Comparison of ENCODE assay signal across 24 mouse cellular contexts in the genomic region with DNA sequence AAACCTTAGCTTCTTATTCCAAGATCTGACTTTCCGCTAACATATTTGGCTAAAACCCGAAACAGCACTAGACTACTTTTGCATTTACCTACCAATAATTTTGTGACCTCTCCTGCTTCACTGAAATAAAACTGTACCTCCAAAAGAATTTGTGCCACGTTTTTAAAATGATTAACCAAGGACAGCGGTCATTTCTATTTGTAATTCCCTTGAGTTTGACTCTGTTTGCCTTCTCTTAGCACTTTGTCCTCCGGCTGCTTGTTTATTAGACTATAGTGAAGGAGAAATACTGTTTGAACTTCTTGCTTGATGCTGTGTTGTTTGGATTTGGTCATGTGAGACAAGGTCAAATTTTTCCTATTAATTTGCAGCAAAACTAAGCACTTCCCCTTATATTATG. TPM values are rescaled to one million over a fixed set of nuclear protein-coding genes. Genes with fewer than 3 reads are reported as not detected.
DNase-seq lines count a peak whose midpoint lies in the region; ATAC-seq and TF ChIP-seq lines count a peak whose summit lies in the region.
"Had no signal": no experiment of that assay in that cellular context is flagged by ENCODE, and none has a peak within 500 bp of the region (broad histone marks: within the 10 kb centered on the region; RNA-seq: fewer than 3 reads in every experiment).

No protein-coding gene starts in this region.

- no peaks in the 10 kb centered on the region; the same call in 1 of the 2 replicates for H3K36me3 ChIP-seq in kidney, adult 2 months (ENCODE audit: control insufficient read depth, insufficient read depth, low read length)
- no peaks in the 10 kb centered on the region for H3K36me3 ChIP-seq in kidney, embryonic 16.5 days (ENCODE audit: insufficient read depth, low read length)
- no peaks in the 10 kb centered on the region for H3K36me3 ChIP-seq in liver, embryonic 13.5 days
- no peaks in the 10 kb centered on the region for H3K36me3 ChIP-seq in liver, embryonic 11.5 days (ENCODE audit: control insufficient read depth, insufficient read depth, low read length)
- H3K36me3 ChIP-seq in liver, postnatal 0 days (replicated peaks; ENCODE audit: insufficient read depth, low read length): no peaks in the 10 kb centered on the region
- H3K36me3 ChIP-seq: forebrain, embryonic 10.5 days; heart, embryonic 10.5 days; heart, embryonic 13.5 days had no signal

- H3K4me1 ChIP-seq in kidney, adult 2 months (ENCODE audit: control insufficient read depth, insufficient read depth, low read length): peaks cover 26% of the 10 kb centered on the region
- H3K4me1 ChIP-seq in kidney, embryonic 16.5 days (ENCODE audit: insufficient read depth, low read length): no peaks in the 10 kb centered on the region
- H3K4me1 ChIP-seq in liver, embryonic 13.5 days (replicated peaks): no peaks in the 10 kb centered on the region
- H3K4me1 ChIP-seq in liver, embryonic 11.5 days (replicated peaks; ENCODE audit: control insufficient read depth, insufficient read depth, low read length): no peaks in the 10 kb centered on the region
- no peaks in the 10 kb centered on the region for H3K4me1 ChIP-seq in liver, postnatal 0 days (ENCODE audit: insufficient read depth)
- H3K4me1 ChIP-seq: forebrain, embryonic 10.5 days; forebrain, embryonic 13.5 days; heart, embryonic 10.5 days; heart, embryonic 13.5 days had no signal

- H3K4me3 ChIP-seq in kidney, adult 2 months (ENCODE audit: insufficient read depth, low read depth, low read length): no peak overlapping the region
- H3K4me3 ChIP-seq in kidney, embryonic 16.5 days (ENCODE audit: low read length): no peak overlapping the region
- no peak overlapping the region for H3K4me3 ChIP-seq in liver, embryonic 13.5 days (replicated peaks)
- no peak overlapping the region for H3K4me3 ChIP-seq in liver, embryonic 11.5 days (ENCODE audit: low read depth, low read length)
- no peak overlapping the region for H3K4me3 ChIP-seq in liver, postnatal 0 days (ENCODE audit: low read depth, low read length)
- H3K4me3 ChIP-seq: forebrain, embryonic 10.5 days; forebrain, embryonic 13.5 days; heart, adult 2 months; heart, embryonic 10.5 days; heart, embryonic 13.5 days had no signal

- no peaks in the 10 kb centered on the region for H3K27me3 ChIP-seq in kidney, adult 2 months (replicated peaks; ENCODE audit: control insufficient read depth, insufficient read depth, low read length)
- H3K27me3 ChIP-seq in kidney, embryonic 16.5 days (ENCODE audit: insufficient read depth, low read length): no peaks in the 10 kb centered on the region
- no peaks in the 10 kb centered on the region for H3K27me3 ChIP-seq in liver, embryonic 13.5 days
- no peaks in the 10 kb centered on the region for H3K27me3 ChIP-seq in liver, embryonic 11.5 days (replicated peaks; ENCODE audit: control insufficient read depth, insufficient read depth, low read length)
- no peaks in the 10 kb centered on the region for H3K27me3 ChIP-seq in liver, postnatal 0 days (ENCODE audit: insufficient read depth, low read length)
- H3K27me3 ChIP-seq: forebrain, embryonic 13.5 days; heart, embryonic 13.5 days had no signal

- ATAC-seq in kidney, embryonic 16.5 days (ENCODE audit: low FRiP score, low TSS enrichment): no peak
- ATAC-seq in liver, embryonic 13.5 days (ENCODE audit: low read depth): no peak
- no peak for ATAC-seq in liver, embryonic 11.5 days (replicated peaks; ENCODE audit: low FRiP score)
- ATAC-seq in liver, postnatal 0 days: peak; percentile 55
- ATAC-seq: forebrain, embryonic 13.5 days; forebrain, embryonic 16.5 days had no signal

- no peak overlapping the region for H3K4me2 ChIP-seq in kidney, embryonic 16.5 days (replicated peaks; ENCODE audit: low read depth, low read length)
- no peak overlapping the region for H3K4me2 ChIP-seq in liver, embryonic 13.5 days
- H3K4me2 ChIP-seq in liver, embryonic 11.5 days: no peak overlapping the region
- no peak overlapping the region for H3K4me2 ChIP-seq in liver, postnatal 0 days (ENCODE audit: low read depth, low read length)
- H3K4me2 ChIP-seq: forebrain, embryonic 13.5 days; heart, embryonic 13.5 days; hindbrain, embryonic 14.5 days had no signal

- H3K27ac ChIP-seq in kidney, adult 2 months (ENCODE audit: insufficient read depth, low read depth, low read length): peak overlapping the region; percentile 99
- no peak overlapping the region for H3K27ac ChIP-seq in kidney, embryonic 16.5 days (ENCODE audit: low read length)
- 0 out of 2 replicates have a peak overlapping the region, but pooled peaks have one; percentile 13 for H3K27ac ChIP-seq in liver, embryonic 13.5 days
- no peak overlapping the region for H3K27ac ChIP-seq in liver, embryonic 11.5 days (ENCODE audit: low read depth, low read length)
- H3K27ac ChIP-seq in liver, postnatal 0 days (ENCODE audit: low read depth): peak overlapping the region; percentile 88
- H3K27ac ChIP-seq: forebrain, embryonic 10.5 days; forebrain, embryonic 13.5 days; heart, adult 2 months; heart, embryonic 10.5 days; heart, embryonic 13.5 days; hindbrain, embryonic 14.5 days had no signal

- no peak overlapping the region for H3K9ac ChIP-seq in kidney, embryonic 16.5 days (replicated peaks; ENCODE audit: low read length)
- no peak overlapping the region for H3K9ac ChIP-seq in liver, embryonic 13.5 days
- H3K9ac ChIP-seq in liver, embryonic 11.5 days (ENCODE audit: low read depth, low read length): no peak overlapping the region
- no peak overlapping the region for H3K9ac ChIP-seq in liver, postnatal 0 days (replicated peaks)
- H3K9ac ChIP-seq: forebrain, embryonic 13.5 days; heart, embryonic 13.5 days; hindbrain, embryonic 14.5 days had no signal

- DNase-seq in kidney, adult 2 months: peak; percentile 77
- DNase-seq in liver, embryonic 13.5 days: no peak
- DNase-seq in liver, embryonic 11.5 days (ENCODE audit: low spot score): no peak
- DNase-seq in liver, postnatal 0 days: no peak
- DNase-seq in retina, postnatal 1 day: no peak
- DNase-seq: adrenal gland, postnatal 10 days; adrenal gland, postnatal 36 days; cerebellum, adult 18-20 months; cerebellum, adult 9-10 months; cerebellum, postnatal 14 days; gastrocnemius, postnatal 10 days; gastrocnemius, postnatal 36 days; heart, adult 2 months; heart, postnatal 14 days; heart, postnatal 4 days had no signal

- WGBS in kidney, adult 2 months: 49% methylated on average over 5 of the region's 5 CpGs
- WGBS in kidney, embryonic 16.5 days: 77% methylated on average over 5 of the region's 5 CpGs
- WGBS in liver, embryonic 13.5 days (ENCODE audit: insufficient replicate concordance): 59% methylated on average over 5 of the region's 5 CpGs
- 73% methylated on average over 5 of the region's 5 CpGs for WGBS in liver, embryonic 11.5 days
- WGBS in liver, postnatal 0 days (ENCODE audit: insufficient replicate concordance): 56% methylated on average over 5 of the region's 5 CpGs

- no peaks in the 10 kb centered on the region for H3K9me3 ChIP-seq in kidney, embryonic 16.5 days (ENCODE audit: low read length)
- H3K9me3 ChIP-seq in liver, embryonic 13.5 days (replicated peaks): no peaks in the 10 kb centered on the region
- no peaks in the 10 kb centered on the region for H3K9me3 ChIP-seq in liver, embryonic 11.5 days (ENCODE audit: control insufficient read depth, low read length)
- no peaks in the 10 kb centered on the region for H3K9me3 ChIP-seq in liver, postnatal 0 days (ENCODE audit: low read length)
- H3K9me3 ChIP-seq: forebrain, embryonic 10.5 days; forebrain, embryonic 13.5 days; heart, embryonic 10.5 days; heart, embryonic 13.5 days had no signal

- no peak for TF ChIP-seq CTCF in kidney, adult 2 months (conservative IDR thresholded peaks at IDR 0.05; ENCODE audit: insufficient read depth, insufficient read length, low read depth, low read length)
- no peak for TF ChIP-seq CTCF in liver, postnatal 0 days (IDR thresholded peaks at IDR 0.05; ENCODE audit: low read depth)

- peak; percentile 65; the same call in 1 of the 2 replicates for TF ChIP-seq EP300 in liver, postnatal 0 days (IDR thresholded peaks at IDR 0.05; ENCODE audit: low read depth)

- no peak for TF ChIP-seq POLR2A in kidney, adult 2 months (IDR thresholded peaks at IDR 0.05; ENCODE audit: low read depth, low read length)

RNA-seq across cellular contexts. Expression of a gene that starts 12.7 kb away (rescaled TPM):
- 0.50 and 0.70 TPM in 2 replicates for polyA plus RNA-seq in kidney, adult 2 months (2012; rRNA removed)
- 4.9 and 5.1 TPM in 2 replicates for polyA plus RNA-seq in kidney, embryonic 16.5 days (2015; fragmentation: Nextera tagmentation; extraction: Ambion mirVana)
- polyA plus RNA-seq in liver, embryonic 13.5 days (2015; fragmentation: Nextera tagmentation; extraction: Ambion mirVana): not detected in 2 replicates
- polyA plus RNA-seq in liver, embryonic 11.5 days (2014; fragmentation: Nextera tagmentation; extraction: Ambion mirVana): not detected in 2 replicates
- 0.32 and 0.52 TPM in 2 replicates for polyA plus RNA-seq in liver, postnatal 0 days (2015; fragmentation: Nextera tagmentation; extraction: Ambion mirVana)
- polyA plus RNA-seq: embryonic facial prominence, embryonic 11.5 days; forebrain, embryonic 10.5 days; heart, embryonic 10.5 days; heart, embryonic 13.5 days; hindbrain, embryonic 11.5 days had no signal

Comparison
In these comparisons a context has a peak if more than half of its experiments do, and no peak if none do; other contexts are left out.
1. H3K27ac ChIP-seq: peak in kidney, adult 2 months (single experiment), liver, embryonic 13.5 days (single experiment) and liver, postnatal 0 days (single experiment); none in kidney, embryonic 16.5 days (single experiment) and liver, embryonic 11.5 days (single experiment).